Mouse (Mus musculus) lung, adult 2 months (tissue): ENCODE results near the gene Efs.

Experiments
- CTCF ChIP-seq: fragments of 200-500 bp; IDR thresholded peaks from 2 replicates; pipeline ENCODE4 v1.5.1; 2011; ENCODE audit warnings: mild to moderate bottlenecking, low read length, control low read depth; ENCODE audit not compliant: insufficient read depth
- POLR2A ChIP-seq: fragments of 200-500 bp; IDR thresholded peaks from 2 replicates; pipeline ENCODE4 v1.6.1; 2011; ENCODE audit warnings: low read depth, mild to moderate bottlenecking, control low read depth, low read length, borderline replicate concordance; ENCODE audit errors: extremely low read depth

DNA sequence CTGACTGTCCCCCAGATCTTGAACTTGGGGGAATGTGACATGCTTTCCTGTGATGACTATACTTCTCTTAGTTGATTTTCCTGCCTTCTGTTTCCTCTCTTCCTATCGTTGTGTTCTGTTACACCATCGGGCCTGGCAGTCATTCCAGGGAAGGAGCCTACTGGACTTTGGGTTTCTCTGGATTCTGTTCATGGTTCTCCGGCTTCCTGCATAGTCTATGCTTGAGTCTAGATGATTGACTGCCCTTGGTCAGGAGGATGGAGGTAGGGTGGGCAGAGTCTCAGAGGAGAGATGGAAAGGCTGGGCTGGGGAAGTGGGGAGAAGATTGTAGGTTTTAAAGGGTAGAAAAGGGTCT is 14.2 kb upstream of the Efs start:
- TF ChIP-seq CTCF: no peak
- no peak for TF ChIP-seq POLR2A
